Mouse (Mus musculus) frontal cortex, postnatal 25 days (tissue): ENCODE measurements around the gene Mog.
A peak's percentile ranks its signal among the peaks of the same experiment; 100 is the strongest.

ENCODE experiments used
- DNase-seq, 2 experiments: peaks; one replicate each; pipeline ENCODE4 v3.0.0; 2022; ENCODE audit warnings: low spot score in 2 of 2

Mog gene

GRCm38 (mm10) chr17:37022628-37023576 is at the start of gene Mog:
Gene Mog, minus strand, starts transcription at chr17:37023398.
- no peak for DNase-seq

GRCm38 (mm10) chr17:37072730-37073276 is 49.6 kb upstream of the Mog start:
- DNase-seq = no peak

GRCm38 (mm10) chr17:37072080-37072729 is 49.0 kb upstream of the Mog start:
- DNase-seq = no peak

GRCm38 (mm10) chr17:37070121-37070520 is 46.9 kb upstream of the Mog start:
- no peak for DNase-seq

GRCm38 (mm10) chr17:37067861-37068260 is 44.7 kb upstream of the Mog start:
- no peak for DNase-seq

GRCm38 (mm10) chr17:37065993-37066392 is 42.8 kb upstream of the Mog start:
- DNase-seq = no peak

GRCm38 (mm10) chr17:37063686-37064495 is 40.7 kb upstream of the Mog start:
- no peak for DNase-seq

- no peak for DNase-seq
These were observed 39.9 kb upstream of the Mog start for GRCm38 (mm10) chr17:37063063-37063462.

- no peak for DNase-seq
These were observed 39.0 kb upstream of the Mog start for GRCm38 (mm10) chr17:37062101-37062641.

GRCm38 (mm10) chr17:37061435-37061834 is 38.2 kb upstream of the Mog start:
- no peak for DNase-seq

- DNase-seq = no peak
These were observed 33.8 kb upstream of the Mog start for GRCm38 (mm10) chr17:37056957-37057356.

- no peak for DNase-seq
These were observed 28.5 kb upstream of the Mog start for GRCm38 (mm10) chr17:37051745-37052144.

- DNase-seq = no peak
These were observed 27.7 kb upstream of the Mog start for GRCm38 (mm10) chr17:37050876-37051275.

GRCm38 (mm10) chr17:37050399-37050798 is 27.2 kb upstream of the Mog start:
- DNase-seq = peak; percentile 78 to 89

- peak; percentile 79 to 86 for DNase-seq
These were observed 26.5 kb upstream of the Mog start for GRCm38 (mm10) chr17:37049570-37050310.

- DNase-seq = no peak
These were observed 25.2 kb upstream of the Mog start for GRCm38 (mm10) chr17:37048383-37048782.

GRCm38 (mm10) chr17:37047981-37048380 is 24.8 kb upstream of the Mog start:
- no peak for DNase-seq

- DNase-seq = no peak
These were observed 24.3 kb upstream of the Mog start for GRCm38 (mm10) chr17:37047332-37047976.

GRCm38 (mm10) chr17:37046312-37047112 is 23.3 kb upstream of the Mog start:
- peak in 1 of 2 experiments; percentile 52 for DNase-seq
